Mouse (Mus musculus): ENCODE data around the gene Aldh18a1.
"Not testable (repeated sequence)": the region's sequence is repeated elsewhere in the genome, so short reads cannot be mapped to it uniquely, and the experiment has no call there.

- TF ChIP-seq USF1 (IDR thresholded peaks at IDR 0.05; ENCODE audit: low read depth, low read length); HCFC1 (IDR thresholded peaks at IDR 0.05; ENCODE audit: low read depth, low read length); MAZ (IDR thresholded peaks at IDR 0.05; ENCODE audit: low read depth, low read length); TCF12 (IDR thresholded peaks at IDR 0.05; ENCODE audit: low read depth, low read length); CTCF (IDR thresholded peaks at IDR 0.05 in 2 of 3, conservative IDR thresholded peaks at IDR 0.05 in 1 of 3; ENCODE audit: control insufficient read depth in 1 of 3, insufficient read depth in 1 of 3, low read depth in 2 of 3, low read length in 3 of 3, poor library complexity in 1 of 3, severe bottlenecking in 1 of 3): not testable (repeated sequence)
These were observed 33.4 kb upstream of the Aldh18a1 start for GRCm38 (mm10) chr19:40621616-40622015.

Measured in MEL (cell line).